Mouse (Mus musculus): ENCODE measurements at regions not wholly inside any gene's neighbourhood (a gene's known extent, or its start where the extent isn't known, plus 50 kb on each side); places are given as distances from the start of the nearest gene placed in this dataset.

DNA sequence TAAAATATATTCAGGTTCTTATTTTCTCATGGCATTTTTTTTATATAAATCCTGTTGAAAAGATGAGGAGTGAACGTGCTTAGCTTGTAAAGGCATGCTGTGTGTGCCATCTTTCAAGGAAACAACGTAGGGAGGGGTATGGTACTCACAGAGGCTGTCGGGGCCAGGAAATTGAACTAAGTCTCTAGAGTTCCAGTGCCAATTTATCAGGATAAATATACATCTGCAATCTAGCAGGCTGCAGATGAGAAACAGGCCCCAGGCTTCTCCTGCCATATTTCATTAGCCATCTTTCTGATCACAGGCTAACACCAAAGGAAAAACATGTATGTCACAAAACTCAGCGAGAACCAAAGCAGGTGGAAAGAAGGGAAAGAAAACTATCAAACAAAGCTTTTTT, 954.8 kb upstream of the Flrt2 start:
- DNase-seq (ENCODE audit: low read depth, low spot score) = no peak

DNA sequence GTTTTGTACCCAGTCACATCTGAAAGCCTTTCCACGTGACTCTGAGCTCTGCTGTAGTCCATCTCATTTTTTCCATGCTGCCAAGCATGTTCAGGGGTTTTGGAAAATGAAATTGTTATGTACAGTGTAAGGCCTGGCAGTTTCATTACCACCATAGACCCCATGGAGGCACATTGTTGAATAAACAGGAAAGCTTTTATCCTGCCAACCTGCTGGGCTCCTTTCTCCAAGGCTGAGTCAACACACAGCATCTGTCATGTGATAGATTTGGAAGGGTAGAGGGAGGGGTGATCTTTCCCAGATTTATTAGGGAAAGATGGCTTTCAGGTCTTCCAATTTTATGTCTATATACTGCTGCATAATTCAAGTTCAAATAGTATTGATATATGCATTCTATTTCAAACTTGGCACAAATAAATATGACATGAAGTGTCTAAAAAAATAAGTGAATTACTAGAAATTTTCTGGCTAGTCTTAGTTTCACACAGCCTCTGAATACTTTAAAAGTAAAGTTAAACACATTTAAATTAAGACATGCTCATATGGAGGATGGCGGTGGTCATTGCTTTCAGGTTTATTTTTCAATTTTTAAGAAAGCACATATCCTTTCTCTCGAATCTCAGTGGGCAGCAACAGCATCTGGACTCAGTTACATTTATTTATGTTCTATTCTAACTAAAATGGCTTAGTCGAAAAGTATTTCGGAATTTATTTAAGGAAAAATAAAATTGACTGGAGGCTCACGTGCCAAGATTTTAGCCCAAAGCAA, 942.1 kb upstream of the Flrt2 start:
- no peak for DNase-seq (ENCODE audit: low read depth, low spot score)

DNA sequence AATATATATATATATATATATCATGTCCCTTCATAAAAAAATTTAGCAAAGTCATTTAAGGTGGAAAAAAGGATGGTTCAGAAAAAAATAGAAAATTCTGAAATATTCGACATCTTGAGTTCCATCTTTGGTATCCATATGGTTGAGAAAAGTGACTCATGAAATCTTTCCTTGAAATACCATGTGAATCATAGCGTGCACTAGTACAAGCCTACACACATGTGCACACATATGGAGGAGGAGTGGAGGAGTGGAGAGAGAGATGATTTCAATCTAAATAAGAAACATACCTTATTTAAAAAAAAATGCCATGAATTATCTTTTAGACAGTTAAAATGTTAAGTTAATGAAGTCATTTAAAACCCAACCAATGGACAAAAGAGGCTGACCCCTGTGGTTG, 936.3 kb upstream of the Flrt2 start:
- DNase-seq (ENCODE audit: low read depth, low spot score) = no peak

DNA sequence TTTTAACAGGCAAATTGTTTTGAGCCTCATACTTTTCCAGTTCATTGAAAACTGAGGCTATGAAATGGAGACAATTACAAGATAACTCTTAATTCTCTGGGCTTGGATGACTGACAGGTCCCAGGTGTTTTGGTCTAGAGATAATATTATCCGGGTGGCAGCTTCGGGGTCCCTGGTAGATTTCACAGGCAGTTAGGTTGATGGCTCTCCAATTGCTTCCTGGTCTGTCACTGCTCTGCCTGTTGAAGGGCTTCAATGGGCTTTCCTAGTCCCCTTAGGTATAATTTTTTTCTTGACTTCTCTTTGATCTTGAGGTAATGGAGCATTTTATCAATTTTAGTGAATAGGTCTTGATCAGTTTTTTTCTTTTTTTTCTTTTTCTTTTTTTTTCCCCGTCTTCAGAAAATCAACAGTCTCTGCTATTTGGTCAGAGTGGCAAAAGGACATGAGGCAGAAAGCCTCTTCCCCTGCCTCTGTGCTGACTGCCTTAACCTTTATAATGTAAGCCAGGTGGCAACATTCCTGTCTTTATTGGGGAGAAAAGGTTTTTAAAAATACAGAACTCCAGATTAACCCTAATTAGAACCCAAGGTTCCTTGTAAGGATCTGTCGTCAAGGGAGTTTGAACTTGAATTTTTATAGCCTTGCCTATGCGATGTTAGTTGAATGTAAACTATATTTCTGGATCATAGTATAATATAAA, 896.0 kb upstream of the Flrt2 start:
- DNase-seq (ENCODE audit: low read depth, low spot score) = no peak

DNA sequence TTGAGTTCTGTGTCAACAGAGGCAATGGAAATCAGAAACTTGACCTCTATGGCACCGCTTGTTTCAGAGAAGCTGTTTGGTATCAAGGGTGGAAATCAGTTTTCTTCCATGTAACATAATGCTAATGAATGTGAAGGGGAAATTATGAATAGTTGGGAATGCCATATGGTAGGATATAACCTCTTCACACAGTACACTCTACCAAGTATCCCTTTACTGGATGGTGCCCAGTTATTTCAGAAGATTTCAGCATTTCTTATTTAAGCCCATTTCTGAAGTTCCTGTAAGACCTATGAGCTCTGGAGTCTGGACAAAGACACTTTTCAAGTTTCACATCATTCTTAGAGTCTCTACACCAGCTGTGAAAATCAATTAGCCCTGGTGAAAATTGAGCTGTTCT, 887.3 kb upstream of the Flrt2 start:
- DNase-seq (ENCODE audit: low read depth, low spot score) = no peak

DNA sequence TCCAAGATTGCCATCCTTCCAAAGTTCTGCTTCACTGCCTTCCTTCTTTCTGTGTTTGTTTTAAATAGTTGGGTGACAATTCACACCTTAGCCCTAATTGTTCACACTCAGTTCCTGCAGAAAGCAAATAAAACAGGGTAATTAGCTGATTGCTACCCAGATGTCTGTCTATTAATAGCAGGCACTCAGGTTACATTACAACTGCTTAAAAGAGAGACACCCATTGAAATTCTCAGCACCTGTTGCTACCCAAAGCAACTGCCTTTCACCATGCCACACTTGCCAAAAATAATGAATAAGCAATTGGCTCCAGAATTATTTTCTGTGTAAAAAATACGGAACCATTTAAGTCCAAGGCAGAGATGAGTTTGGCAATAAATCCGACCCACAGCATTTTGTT, 860.6 kb upstream of the Flrt2 start:
- DNase-seq (ENCODE audit: low read depth, low spot score) = no peak

DNA sequence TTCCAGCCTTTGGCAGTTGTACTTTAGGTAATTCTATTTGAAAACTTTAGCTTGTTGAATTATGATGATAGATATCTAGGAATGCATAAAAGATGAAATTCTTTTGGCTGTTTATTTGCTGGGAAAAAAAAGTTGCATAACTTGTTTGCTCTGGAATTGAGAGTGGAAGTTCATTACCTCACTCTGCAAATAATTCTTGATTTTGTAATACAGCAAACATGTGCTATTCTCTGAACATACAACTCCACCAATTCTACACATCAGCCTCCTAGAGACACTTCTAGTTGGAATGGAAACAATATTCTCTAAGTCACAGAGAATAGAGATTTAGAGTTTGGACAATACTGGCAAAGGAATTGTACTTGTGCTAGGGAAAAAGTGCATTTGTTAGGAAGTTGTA, 829.3 kb upstream of the Flrt2 start:
- no peak for DNase-seq (ENCODE audit: low read depth, low spot score)

DNA sequence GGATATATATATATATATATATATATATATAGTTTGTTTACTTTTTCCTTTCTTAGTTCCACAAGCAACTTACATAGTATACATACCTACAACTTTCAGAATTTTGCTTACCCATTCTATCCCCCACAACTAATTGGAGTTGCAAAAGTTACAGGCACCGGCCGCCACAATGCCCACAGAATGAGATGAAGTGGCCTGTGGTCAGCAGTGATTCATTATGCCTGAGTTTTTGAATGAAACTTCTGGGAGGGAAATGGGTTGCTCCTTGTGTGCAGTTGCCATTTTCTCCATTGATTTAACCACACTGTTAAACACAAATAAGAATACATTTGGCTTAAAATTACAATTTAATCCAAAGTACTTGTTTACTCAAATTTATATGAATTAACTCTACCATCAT, 781.2 kb upstream of the Flrt2 start:
- no peak for DNase-seq (ENCODE audit: low read depth, low spot score)

DNA sequence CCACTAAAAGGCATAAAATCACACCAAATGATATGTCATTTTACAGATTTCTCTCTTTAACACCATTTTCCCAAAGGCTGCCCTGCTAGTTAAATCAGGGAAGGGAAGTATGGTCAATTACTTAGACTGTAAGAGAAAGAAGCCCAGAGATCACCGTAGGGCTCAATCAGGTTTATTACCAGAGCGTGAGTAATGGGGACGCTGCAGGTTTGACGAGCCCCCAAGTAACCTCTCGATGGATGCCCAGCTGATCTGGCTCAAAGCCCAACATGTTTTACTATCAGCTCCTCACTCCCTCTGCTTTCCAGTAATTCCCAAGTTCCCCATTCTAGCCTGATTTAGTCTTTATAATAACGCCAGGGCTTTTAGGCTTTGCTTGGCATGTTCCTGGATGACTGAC, 749.0 kb upstream of the Flrt2 start:
- DNase-seq (ENCODE audit: low read depth, low spot score) = no peak
